Mouse (Mus musculus) spleen, postnatal 4 days (tissue): ENCODE data around the gene D1Pas1.

Experiments used
- DNase-seq, 2 experiments: peaks; one replicate each; pipeline ENCODE4 v3.0.0; 2022; ENCODE audit warnings: low spot score in 2 of 2

The D1Pas1 gene

DNA sequence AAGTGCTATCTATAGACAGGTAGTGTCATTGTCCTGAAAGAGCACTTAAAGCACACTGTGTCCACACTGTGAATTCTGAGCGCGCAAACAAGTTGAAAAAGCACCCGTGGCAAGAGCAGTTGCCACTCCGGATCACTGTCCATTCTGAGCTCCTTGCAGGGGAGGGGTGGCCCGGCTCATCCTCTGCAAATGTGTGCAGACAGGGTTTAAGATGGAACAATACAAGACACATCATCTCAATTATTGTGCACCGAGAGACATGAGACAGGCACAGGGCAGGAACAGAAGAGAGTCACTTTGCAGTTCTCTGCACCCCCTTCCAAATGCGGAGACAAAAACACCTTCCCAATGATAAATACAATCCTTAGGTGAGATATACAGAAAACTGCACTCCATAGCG is 19.3 kb downstream of the D1Pas1 start:
- no peak for DNase-seq

- no peak for DNase-seq
These were observed 21.1 kb downstream of the D1Pas1 start for GRCm38 (mm10) chr1:186988281-186988682.

GRCm38 (mm10) chr1:186988822-186989221 is 21.6 kb downstream of the D1Pas1 start:
- DNase-seq = no peak

- no peak for DNase-seq
These were observed 24.3 kb downstream of the D1Pas1 start for GRCm38 (mm10) chr1:186991473-186991872.

DNA sequence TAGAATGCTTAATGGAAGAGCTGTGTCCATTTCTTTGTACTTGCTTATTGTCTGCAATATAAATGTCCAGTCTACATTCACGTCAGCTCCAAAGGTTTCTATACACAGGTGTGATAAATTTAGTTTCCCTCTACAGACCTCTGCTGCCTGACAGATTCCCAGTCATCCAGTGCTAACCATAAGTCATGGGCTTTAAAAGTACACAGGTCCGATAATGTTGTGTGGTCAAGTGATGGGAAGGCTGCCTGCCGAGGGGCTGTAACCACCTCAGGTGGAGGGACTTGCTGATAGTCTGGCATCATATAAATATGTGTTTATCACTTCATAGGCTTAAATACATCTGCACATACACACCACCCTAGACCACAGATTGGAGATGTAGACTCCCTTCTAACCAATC is 24.9 kb downstream of the D1Pas1 start:
- no peak for DNase-seq

- no peak for DNase-seq
These were observed 30.5 kb downstream of the D1Pas1 start for GRCm38 (mm10) chr1:186997596-186998304.

DNA sequence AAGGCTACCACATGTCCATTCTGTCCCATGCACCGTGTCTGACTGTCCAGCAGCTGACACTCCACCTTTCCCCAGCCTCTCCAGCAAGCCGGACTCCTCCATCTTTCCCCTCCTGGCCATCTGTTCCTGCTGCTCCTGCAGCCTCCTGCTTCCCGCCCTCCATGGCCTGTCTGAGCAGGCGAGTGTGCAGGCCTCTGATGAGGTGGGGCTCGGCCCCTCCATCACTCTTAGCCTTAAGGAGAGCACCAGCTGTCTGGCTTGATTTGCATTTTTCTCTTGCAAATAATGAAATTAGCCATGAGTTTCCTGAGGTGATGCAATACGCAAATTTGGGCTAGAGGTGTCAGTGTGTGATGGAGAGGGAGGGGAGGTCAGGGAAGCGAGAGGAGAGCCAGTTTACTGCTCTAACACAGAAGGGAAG is 36.2 kb downstream of the D1Pas1 start:
- no peak for DNase-seq

DNA sequence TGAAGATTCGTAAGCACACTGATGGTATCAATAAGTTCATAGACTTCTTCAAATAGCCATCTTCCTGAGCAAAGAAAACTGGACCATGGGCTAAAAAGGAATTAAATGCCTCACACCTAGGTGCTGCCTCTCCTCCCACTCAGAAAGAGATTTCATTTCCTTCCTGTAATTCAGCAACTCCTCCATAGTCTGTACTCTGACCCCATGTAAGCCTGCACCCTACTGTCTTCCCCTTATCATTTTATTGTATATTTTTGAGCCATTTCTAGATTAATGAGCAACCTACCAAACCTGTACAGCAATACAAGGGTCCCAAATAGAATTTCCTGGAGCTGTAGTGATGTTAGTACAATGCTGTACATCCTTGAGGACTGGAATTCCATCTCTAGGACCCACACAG is 37.1 kb downstream of the D1Pas1 start:
- DNase-seq = no peak

GRCm38 (mm10) chr1:187006227-187006925 is 39.2 kb downstream of the D1Pas1 start:
- no peak for DNase-seq

DNA sequence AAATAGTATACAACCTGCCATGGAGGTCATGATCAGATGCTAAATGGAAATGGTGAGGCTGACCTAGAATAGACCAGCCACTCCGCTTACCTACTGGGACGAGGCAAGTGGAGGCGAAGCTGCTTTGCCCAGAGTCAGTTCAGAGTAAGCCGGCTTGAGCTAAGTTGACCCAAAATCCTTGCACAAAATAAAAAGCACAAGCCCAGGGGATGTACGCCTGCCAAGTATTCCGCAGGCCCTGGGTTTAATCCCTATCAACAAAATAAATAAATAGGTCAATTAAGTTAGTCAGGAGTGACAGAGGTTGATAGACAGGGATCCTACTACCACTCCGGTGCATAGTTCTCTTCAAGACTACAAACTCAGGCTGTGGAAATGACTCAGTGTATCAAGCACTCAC is 41.0 kb downstream of the D1Pas1 start:
- DNase-seq = no peak

- DNase-seq = no peak
These were observed 42.9 kb downstream of the D1Pas1 start for GRCm38 (mm10) chr1:187010071-187010470.

- DNase-seq = no peak
These were observed 44.4 kb downstream of the D1Pas1 start for GRCm38 (mm10) chr1:187011601-187012000.

DNA sequence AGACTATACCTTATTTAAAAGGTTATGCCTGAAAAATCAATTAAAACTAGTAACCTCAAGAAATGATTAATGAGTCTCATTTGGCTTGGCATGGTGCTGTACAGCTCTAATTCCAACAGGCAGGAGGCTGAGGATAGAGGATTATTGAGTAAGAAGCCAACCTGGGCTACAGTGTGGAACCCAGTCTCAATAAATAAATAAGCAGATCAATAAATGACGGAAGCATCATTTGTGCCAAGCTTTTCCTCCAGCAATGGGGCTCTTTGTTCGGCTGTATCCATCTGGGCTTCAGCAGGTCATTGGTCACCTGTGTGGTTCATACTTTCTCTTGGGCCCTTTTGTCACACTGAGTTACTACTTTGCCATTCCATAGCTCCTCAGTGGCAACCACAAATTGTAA is 46.9 kb downstream of the D1Pas1 start:
- DNase-seq = no peak

GRCm38 (mm10) chr1:187015673-187016072 is 48.5 kb downstream of the D1Pas1 start:
- no peak for DNase-seq

- DNase-seq = no peak
These were observed 48.9 kb downstream of the D1Pas1 start for GRCm38 (mm10) chr1:187016116-187016515.

- DNase-seq = no peak
These were observed 52.8 kb downstream of the D1Pas1 start for GRCm38 (mm10) chr1:187020011-187020410.
